Mouse (Mus musculus) forebrain, embryonic 15.5 days (tissue): ENCODE data around the gene Bcl11a. TPM values are rescaled to one million over a fixed set of nuclear protein-coding genes. Genes with fewer than 3 reads are reported as not detected.

Experiments used
- ATAC-seq: fragments of 200-750 bp; cut with Nextera tagmentation; replicated peaks from 2 replicates; pipeline ENCODE4 v1.8.0; 2017; ENCODE audit warnings: mild to moderate bottlenecking, moderate TSS enrichment, moderate library complexity
- H3K27ac ChIP-seq: fragments of 300-500 bp; sonication (generic); replicated peaks from 2 replicates; pipeline ENCODE4 v1.5.1; 2015; ENCODE audit warnings: mild to moderate bottlenecking, inconsistent platforms
- H3K27me3 ChIP-seq: fragments of 300-500 bp; sonication (generic); 2 replicates; pipeline ENCODE4 v1.6.1; 2015; ENCODE audit warnings: inconsistent platforms
- H3K36me3 ChIP-seq: fragments of 300-500 bp; sonication (generic); 2 replicates; pipeline ENCODE4 v1.6.1; 2015; ENCODE audit warnings: mild to moderate bottlenecking, inconsistent platforms
- H3K4me1 ChIP-seq: fragments of 300-500 bp; sonication (generic); 2 replicates; pipeline ENCODE4 v1.6.1; 2015; ENCODE audit warnings: inconsistent platforms
- H3K4me2 ChIP-seq: fragments of 300-500 bp; sonication (generic); replicated peaks from 2 replicates; pipeline ENCODE4 v1.6.1; 2015; ENCODE audit warnings: mild to moderate bottlenecking, inconsistent platforms
- H3K4me3 ChIP-seq: fragments of 300-500 bp; sonication (generic); 2 replicates; pipeline ENCODE4 v1.5.1; 2015; ENCODE audit warnings: mild to moderate bottlenecking, inconsistent platforms
- H3K9ac ChIP-seq: fragments of 300-500 bp; sonication (generic); replicated peaks from 2 replicates; pipeline ENCODE4 v1.6.1; 2015; ENCODE audit warnings: mild to moderate bottlenecking, inconsistent platforms
- H3K9me3 ChIP-seq: fragments of 300-500 bp; sonication (generic); 2 replicates; pipeline ENCODE4 v1.6.1; 2016; ENCODE audit warnings: inconsistent platforms
- WGBS: fragments of 180-500 bp; shearing (Covaris S2); methylation state at CpG from one replicate; pipeline ENCODE4 v1.1.7; 2015; ENCODE audit warnings: mixed read lengths; 5-methylcytosine and 5-hydroxymethylcytosine counted together
- polyA plus RNA-seq: library from polyadenylated mRNA; unstranded; fragments of >200 nt; fragmentation: Nextera tagmentation; extraction: Ambion mirVana; gene quantifications from 2 replicates; pipeline ENCODE4 v1.2.1, GENCODE M21; 2015

The Bcl11a gene
- polyA plus RNA-seq, 1 experiment from 2014 or later = 204 TPM

DNA sequence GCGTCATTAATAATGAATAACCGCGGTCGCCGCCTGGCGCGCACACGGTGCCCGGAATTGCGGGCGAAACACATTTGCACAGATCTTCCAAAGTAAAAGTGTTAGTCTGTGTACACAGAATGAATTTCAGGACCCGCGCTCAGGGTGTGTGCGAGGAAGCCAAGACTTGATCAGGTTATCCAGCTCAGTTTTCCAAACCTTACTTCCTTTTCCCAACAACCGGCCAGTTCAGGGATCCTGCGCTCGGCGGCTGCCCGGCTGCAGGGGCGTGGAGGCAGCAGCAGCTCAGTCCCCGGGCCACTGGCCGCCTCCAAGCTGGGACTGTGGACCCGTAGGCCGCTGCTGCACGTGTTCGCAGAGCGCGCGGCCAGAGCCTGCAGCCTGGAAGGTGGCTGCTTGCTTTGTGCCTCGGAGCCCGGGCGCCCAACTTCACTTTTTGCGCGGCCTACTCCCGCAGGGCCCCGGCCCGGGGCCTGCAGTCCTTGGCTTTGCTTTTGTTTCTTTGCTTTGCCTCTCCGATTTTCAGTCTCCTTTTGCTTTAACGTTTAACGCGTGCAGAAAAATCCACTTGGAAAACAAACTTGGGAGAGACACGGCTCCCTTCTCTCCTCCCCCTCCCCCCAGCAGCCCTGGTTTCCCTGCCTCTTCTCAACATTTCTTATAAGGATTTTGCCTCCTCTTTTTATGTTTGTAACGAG, 4.0 kb downstream of the Bcl11a start:
- 1% methylated on average over 43 of the region's 43 CpGs for WGBS
- peak; percentile 16; the same call in 1 of the 2 replicates for ATAC-seq
- H3K9me3 ChIP-seq = no peaks in the 10 kb centered on the region

DNA sequence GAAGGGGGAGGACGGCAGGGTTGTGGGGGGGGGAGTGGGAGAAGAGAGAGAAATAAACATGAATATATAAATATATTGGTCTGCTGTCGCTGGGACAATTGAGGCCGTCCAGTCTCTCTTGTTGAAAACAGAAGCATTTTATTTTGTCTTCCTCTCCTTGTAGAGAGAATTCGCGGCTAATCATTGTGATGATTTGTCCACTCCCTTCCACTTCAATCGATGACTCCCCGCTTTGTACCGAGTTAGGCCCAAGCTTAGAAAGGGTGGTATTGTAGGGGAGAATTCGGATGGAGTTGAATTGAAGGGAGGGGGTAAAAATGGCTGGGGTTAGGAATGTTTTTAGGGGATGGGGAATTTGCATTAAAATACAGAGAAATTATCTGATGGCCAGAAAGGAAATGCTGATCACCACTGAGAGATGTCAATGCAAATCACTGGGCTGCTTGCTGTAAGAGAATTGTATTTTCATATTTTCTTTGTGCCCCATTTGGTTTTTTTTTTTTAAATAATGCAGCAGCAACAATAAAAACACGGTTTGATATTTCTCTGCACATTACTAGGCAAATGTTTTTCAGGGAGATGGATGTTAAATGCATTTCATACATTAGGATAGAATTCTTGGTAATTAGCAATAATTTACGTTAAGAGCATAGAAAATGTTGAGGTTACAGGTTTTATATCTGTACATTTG, 4.7 kb downstream of the Bcl11a start:
- Histone ChIP-seq H3K4me3 (peak overlapping the region; percentile 72), H3K4me2 (peak overlapping the region; percentile 87), H3K4me1 (peaks cover 44% of the 10 kb centered on the region), H3K36me3 (peaks cover 9% of the 10 kb centered on the region), H3K27ac (peak overlapping the region; percentile 98), H3K9ac (peak overlapping the region; percentile 97), H3K27me3 (no peaks in the 10 kb centered on the region), H3K9me3 (no peaks in the 10 kb centered on the region)
- no peak for ATAC-seq
- WGBS = 7% methylated on average over 11 of the region's 11 CpGs

More for the DNA sequence above, 4.0 kb downstream of the Bcl11a start:
- peak overlapping the region; percentile 98 for H3K27ac ChIP-seq
- H3K4me1 ChIP-seq = peaks cover 37% of the 10 kb centered on the region
- H3K4me2 ChIP-seq = peak overlapping the region; percentile 87
- H3K9ac ChIP-seq = peak overlapping the region; percentile 97
- H3K4me3 ChIP-seq = peak overlapping the region; percentile 72
- peaks cover 9% of the 10 kb centered on the region for H3K36me3 ChIP-seq
- H3K27me3 ChIP-seq = no peaks in the 10 kb centered on the region

DNA sequence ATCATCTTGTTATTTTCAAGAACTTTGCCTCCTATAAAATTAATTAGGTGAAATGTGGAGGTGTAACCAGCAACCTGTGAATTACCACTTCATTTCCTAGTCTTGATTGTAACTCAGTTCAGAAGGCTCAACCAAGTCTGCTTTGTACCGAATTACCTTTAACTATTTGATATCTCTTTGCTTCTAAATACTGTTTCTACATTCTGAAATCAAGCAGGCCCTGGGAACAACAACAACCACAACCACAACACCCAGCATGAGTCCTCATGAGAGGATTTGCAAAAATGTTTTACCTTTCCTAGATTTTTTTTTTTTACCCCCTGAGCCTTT, 5.2 kb downstream of the Bcl11a start:
- H3K9me3 ChIP-seq = no peaks in the 10 kb centered on the region
- WGBS = 9% methylated on average over 1 of the region's 1 CpGs
- H3K9ac ChIP-seq = peak overlapping the region; percentile 97
- no peaks in the 10 kb centered on the region for H3K27me3 ChIP-seq
- peaks cover 49% of the 10 kb centered on the region for H3K4me1 ChIP-seq
- peak overlapping the region; percentile 87 for H3K4me2 ChIP-seq
- H3K4me3 ChIP-seq = peak overlapping the region; percentile 72
- ATAC-seq = no peak
- peaks cover 11% of the 10 kb centered on the region for H3K36me3 ChIP-seq
- peak overlapping the region; percentile 98 for H3K27ac ChIP-seq

DNA sequence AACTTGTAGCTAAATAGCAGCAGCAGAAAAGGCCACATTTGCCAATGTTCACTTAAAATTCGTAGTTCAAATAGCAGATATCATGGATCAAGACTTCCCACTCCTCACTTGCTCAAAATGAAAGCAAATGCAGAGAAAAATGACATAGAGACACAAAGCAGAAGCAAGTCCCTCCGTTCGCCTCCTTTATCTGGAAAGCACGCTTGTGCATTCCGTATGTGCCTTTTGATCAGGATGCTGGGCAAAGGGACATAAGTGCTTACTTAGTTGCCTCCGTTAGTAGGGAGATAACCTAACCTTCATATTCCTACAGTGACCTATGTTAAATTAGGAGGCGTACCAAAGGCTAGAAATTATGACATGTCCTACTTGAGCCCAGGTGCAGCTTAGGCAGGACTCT, 5.6 kb downstream of the Bcl11a start:
- peak overlapping the region; percentile 97 for H3K9ac ChIP-seq
- H3K4me3 ChIP-seq = peak overlapping the region; percentile 72
- H3K4me2 ChIP-seq = peak overlapping the region; percentile 87
- H3K27me3 ChIP-seq = no peaks in the 10 kb centered on the region
- H3K9me3 ChIP-seq = no peaks in the 10 kb centered on the region
- peaks cover 53% of the 10 kb centered on the region for H3K4me1 ChIP-seq
- 23% methylated on average over 7 of the region's 7 CpGs for WGBS
- H3K36me3 ChIP-seq = peaks cover 14% of the 10 kb centered on the region
- ATAC-seq = no peak
- H3K27ac ChIP-seq = peak overlapping the region; percentile 98

DNA sequence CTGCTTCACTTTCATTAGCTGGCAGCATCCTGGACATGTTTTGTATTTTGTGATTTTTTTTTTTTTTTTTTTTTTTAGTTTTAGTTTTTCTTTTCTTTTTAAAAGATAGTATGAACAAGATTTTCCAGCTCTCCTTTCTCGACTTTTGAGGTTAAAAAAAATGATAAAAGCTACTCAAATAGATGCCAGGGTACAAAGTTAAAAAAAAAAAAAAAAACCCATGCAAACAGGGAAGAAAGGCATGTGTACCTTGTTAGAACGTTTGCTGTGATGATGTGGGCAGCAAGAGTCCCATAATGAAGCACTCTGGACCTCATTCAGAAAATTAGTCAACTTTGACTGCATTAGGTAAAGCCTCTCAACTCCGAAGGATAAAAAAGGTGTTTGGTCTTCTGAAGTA, 6.2 kb downstream of the Bcl11a start:
- Histone ChIP-seq H3K9me3 (no peaks in the 10 kb centered on the region), H3K4me1 (peaks cover 59% of the 10 kb centered on the region), H3K27me3 (no peaks in the 10 kb centered on the region), H3K4me2 (peak overlapping the region; percentile 87), H3K36me3 (peaks cover 14% of the 10 kb centered on the region), H3K4me3 (peak overlapping the region; percentile 72), H3K9ac (peak overlapping the region; percentile 97), H3K27ac (peak overlapping the region; percentile 98)
- WGBS = 22% methylated on average over 3 of the region's 3 CpGs
- ATAC-seq = no peak

DNA sequence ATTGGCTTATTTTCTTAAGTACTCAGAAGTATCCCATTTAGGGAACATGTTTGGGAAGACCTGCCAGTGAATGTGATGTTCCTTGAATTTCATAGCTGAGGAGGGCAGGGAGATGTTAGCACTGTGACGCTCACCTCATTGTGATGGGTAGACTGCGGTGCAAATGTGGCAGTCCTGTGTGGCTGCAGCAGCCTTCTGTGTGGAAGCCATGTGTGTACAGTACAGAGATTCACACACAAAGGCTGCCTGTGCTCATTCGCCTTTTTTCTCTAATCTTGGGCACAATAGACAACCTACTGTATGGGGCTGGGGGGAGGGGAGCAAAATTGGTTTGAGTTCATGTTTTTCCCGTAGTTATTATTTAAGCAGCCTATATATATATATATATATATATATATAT, 6.7 kb downstream of the Bcl11a start:
- Histone ChIP-seq H3K9ac (peak overlapping the region; percentile 55), H3K4me3 (peak overlapping the region; percentile 30), H3K4me2 (peak overlapping the region; percentile 50), H3K9me3 (no peaks in the 10 kb centered on the region), H3K27me3 (no peaks in the 10 kb centered on the region), H3K27ac (peak overlapping the region; percentile 98), H3K36me3 (peaks cover 14% of the 10 kb centered on the region), H3K4me1 (peaks cover 64% of the 10 kb centered on the region)
- WGBS = 8% methylated on average over 4 of the region's 4 CpGs
- no peak for ATAC-seq

DNA sequence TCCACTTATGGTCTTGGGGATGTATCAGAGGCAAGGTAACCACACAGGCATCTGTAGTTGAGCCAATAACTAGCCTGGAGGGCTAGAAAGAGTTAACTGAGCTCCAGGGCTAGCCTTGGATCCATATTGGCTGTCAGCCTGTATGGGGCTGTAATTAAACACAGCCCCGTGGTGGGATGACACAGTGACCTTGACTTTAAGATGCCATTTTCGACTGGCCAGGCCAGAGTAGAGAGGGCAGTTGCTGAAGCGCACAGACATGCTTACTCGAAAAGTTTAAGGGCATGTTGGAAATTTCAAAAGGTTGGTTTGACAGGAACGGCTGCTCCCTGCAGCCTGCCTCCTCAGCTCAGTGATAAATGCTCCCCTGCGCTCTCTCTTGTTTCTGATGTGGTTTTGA, 8.1 kb downstream of the Bcl11a start:
- peak overlapping the region; percentile 50 for H3K4me2 ChIP-seq
- peaks cover 14% of the 10 kb centered on the region for H3K36me3 ChIP-seq
- no peaks in the 10 kb centered on the region for H3K9me3 ChIP-seq
- no peaks in the 10 kb centered on the region for H3K27me3 ChIP-seq
- H3K4me1 ChIP-seq = peaks cover 75% of the 10 kb centered on the region
- peak overlapping the region; percentile 50 for H3K9ac ChIP-seq
- WGBS = 44% methylated on average over 6 of the region's 6 CpGs
- no peak for ATAC-seq
- peak overlapping the region; percentile 24 for H3K4me3 ChIP-seq
- H3K27ac ChIP-seq = peak overlapping the region; percentile 86

DNA sequence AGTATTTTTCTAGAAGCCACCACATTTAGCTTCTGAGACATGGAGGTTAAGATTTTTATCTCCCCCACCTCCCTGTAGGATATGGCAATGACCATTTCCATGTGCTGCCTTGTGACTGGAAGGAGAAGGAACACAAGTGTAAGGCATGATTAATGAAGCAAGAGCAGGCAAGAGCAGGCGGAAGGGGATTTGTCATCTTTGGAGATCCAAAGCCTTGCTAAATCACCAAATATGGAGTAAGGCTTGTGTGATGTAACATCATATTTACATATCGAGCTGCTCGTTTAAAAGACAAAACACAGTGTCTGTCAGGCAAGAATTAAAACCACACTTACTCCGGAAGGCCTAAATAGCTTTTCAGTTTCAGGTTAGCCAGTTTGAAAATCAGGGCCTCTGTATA, 9.2 kb downstream of the Bcl11a start:
- H3K4me3 ChIP-seq = peak overlapping the region; percentile 24; the same call in 1 of the 2 replicates
- ATAC-seq = no peak
- H3K36me3 ChIP-seq = peaks cover 14% of the 10 kb centered on the region
- 44% methylated on average over 4 of the region's 4 CpGs for WGBS
- peak overlapping the region; percentile 50 for H3K9ac ChIP-seq
- peak overlapping the region; percentile 50 for H3K4me2 ChIP-seq
- no peaks in the 10 kb centered on the region for H3K9me3 ChIP-seq
- H3K27me3 ChIP-seq = no peaks in the 10 kb centered on the region
- peaks cover 84% of the 10 kb centered on the region for H3K4me1 ChIP-seq
- peak overlapping the region; percentile 86 for H3K27ac ChIP-seq

DNA sequence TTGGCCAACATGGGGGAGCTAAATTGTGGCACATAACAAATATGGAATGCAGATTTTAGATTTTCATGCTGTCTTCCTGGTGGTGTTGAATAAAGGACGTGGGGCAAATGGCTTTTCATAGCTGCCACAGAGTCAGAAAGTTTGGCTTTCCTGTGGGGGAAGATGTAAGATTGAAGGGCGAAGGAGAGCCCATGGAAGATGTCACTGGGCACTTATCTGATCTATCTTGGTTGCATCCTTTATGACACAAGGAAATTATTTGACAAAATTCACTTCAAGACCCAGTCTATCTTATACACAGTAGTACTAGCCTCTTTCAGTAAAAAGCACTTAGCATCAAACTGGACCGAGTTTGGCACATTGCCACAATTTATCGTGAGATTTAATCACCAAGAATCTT, 12.6 kb downstream of the Bcl11a start:
- WGBS = 60% methylated on average over 4 of the region's 4 CpGs
- Histone ChIP-seq H3K27me3 (no peaks in the 10 kb centered on the region), H3K9me3 (no peaks in the 10 kb centered on the region), H3K4me2 (peak overlapping the region; percentile 50), H3K4me1 (peaks cover 92% of the 10 kb centered on the region), H3K9ac (peak overlapping the region; percentile 34), H3K36me3 (peaks cover 14% of the 10 kb centered on the region), H3K4me3 (no peak overlapping the region), H3K27ac (peak overlapping the region; percentile 86)
- ATAC-seq = no peak

DNA sequence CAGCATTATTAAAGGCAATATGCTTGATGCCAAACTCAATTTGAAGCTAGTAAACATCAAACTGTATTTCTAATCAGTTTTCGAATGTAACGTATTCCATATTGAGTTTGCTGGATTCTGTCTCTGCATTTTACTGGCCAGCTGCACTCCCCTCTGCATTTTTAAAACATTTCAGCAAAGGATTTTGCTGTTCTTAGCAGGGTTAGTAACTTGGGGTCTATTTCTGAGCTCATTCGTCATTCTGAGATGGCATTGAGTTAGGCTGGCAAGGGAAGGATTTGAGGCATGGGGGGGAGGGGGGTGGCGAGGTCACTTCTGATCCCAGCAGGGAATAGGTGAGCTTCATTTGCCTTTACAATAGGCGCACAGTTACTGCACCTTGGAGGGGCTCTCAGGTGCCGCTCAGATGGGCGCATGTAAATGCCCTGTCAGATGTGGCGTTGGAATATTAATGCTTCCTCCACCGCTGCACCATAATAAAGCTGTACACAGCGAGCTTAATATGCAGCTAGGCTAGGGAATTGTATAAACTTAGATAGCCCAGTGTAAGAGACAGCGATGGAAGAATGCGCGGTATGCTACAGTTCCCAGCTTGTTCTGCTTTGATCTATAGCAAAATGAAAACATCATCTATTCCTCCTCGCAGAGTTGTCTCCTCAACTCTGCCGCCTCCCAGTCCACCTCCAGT, 13.7 kb downstream of the Bcl11a start:
- peak overlapping the region; percentile 48 for H3K4me2 ChIP-seq
- H3K4me3 ChIP-seq = peak overlapping the region; percentile 21
- 21% methylated on average over 15 of the region's 15 CpGs for WGBS
- peak overlapping the region; percentile 47 for H3K9ac ChIP-seq
- H3K4me1 ChIP-seq = peaks cover 92% of the 10 kb centered on the region
- H3K36me3 ChIP-seq = peaks cover 5% of the 10 kb centered on the region; the same call in 1 of the 2 replicates
- no peaks in the 10 kb centered on the region for H3K9me3 ChIP-seq
- no peaks in the 10 kb centered on the region for H3K27me3 ChIP-seq
- no peak for ATAC-seq
- H3K27ac ChIP-seq = peak overlapping the region; percentile 86

DNA sequence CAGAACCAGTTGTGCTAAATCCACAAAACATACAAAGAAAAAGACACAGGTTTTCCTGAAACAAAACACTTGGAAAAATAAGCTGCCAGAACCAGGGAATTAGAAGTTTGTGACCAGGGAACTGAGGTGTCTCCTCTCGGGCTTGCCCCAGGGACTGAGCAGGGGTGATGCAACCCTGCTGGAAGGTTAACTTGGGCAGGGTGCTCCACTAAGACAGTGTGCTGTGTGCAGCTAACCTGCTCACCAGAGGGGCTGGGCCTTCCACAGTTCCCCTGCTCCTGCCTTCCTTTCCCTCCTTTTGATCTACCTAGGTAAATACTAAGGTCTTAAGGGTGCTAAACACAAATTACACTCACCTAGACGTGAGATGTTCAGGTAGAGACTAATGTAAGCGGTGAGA, 14.8 kb downstream of the Bcl11a start:
- peaks cover 92% of the 10 kb centered on the region for H3K4me1 ChIP-seq
- H3K4me3 ChIP-seq = no peak overlapping the region
- peak overlapping the region; percentile 19 for H3K4me2 ChIP-seq
- no peaks in the 10 kb centered on the region for H3K27me3 ChIP-seq
- 50% methylated on average over 3 of the region's 3 CpGs for WGBS
- H3K9ac ChIP-seq = peak overlapping the region; percentile 31
- no peaks in the 10 kb centered on the region for H3K9me3 ChIP-seq
- ATAC-seq = no peak
- peaks cover 5% of the 10 kb centered on the region; the same call in 1 of the 2 replicates for H3K36me3 ChIP-seq
- peak overlapping the region; percentile 82 for H3K27ac ChIP-seq

DNA sequence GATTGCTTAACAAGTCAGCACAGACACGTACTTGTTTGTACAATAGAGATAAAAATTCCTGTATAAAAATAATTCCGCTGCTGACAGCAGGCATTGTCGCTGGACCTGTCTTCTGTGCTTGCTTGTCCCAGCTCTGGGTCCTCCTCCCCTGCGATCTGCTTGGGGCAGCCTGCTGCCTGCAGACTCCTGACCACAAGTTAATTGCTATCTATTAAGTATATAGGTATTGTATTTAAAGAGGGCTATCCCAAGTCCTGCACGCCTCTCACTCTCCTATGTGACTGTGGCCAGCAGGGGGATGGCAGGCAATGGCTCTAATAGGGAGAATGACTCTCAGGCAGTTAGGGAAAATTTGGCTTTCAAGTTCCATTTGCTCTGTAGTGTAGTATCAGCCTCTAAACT, 16.2 kb downstream of the Bcl11a start:
- 0 out of 2 replicates have a peak, but pooled peaks have one; percentile 2 for ATAC-seq
- Histone ChIP-seq H3K27ac (peak overlapping the region; percentile 95), H3K4me2 (peak overlapping the region; percentile 47), H3K36me3 (no peaks in the 10 kb centered on the region; the same call in 1 of the 2 replicates), H3K9ac (peak overlapping the region; percentile 48; the same call in 1 of the 2 replicates), H3K4me3 (no peak overlapping the region), H3K4me1 (peaks cover 92% of the 10 kb centered on the region), H3K27me3 (no peaks in the 10 kb centered on the region), H3K9me3 (no peaks in the 10 kb centered on the region)
- WGBS = 36% methylated on average over 5 of the region's 5 CpGs
